Mouse (Mus musculus) hindbrain, embryonic 12.5 days (tissue): Measurements from ENCODE around the gene Lrrc7. TPM values are rescaled to one million over a fixed set of nuclear protein-coding genes. Genes with fewer than 3 reads are reported as not detected.

Experiments used
- ATAC-seq: fragments of 200-750 bp; cut with Nextera tagmentation; 2 replicates; pipeline ENCODE4 v1.8.0; 2017; ENCODE audit warnings: moderate TSS enrichment; ENCODE audit not compliant: low FRiP score
- H3K27ac ChIP-seq: fragments of 300-500 bp; sonication (generic); 2 replicates; pipeline ENCODE4 v1.5.1; 2016; ENCODE audit warnings: mild to moderate bottlenecking
- H3K27me3 ChIP-seq: fragments of 300-500 bp; sonication (generic); 2 replicates; pipeline ENCODE4 v1.6.1; 2016; ENCODE audit warnings: mild to moderate bottlenecking
- H3K36me3 ChIP-seq: fragments of 300-500 bp; sonication (generic); 2 replicates; pipeline ENCODE4 v1.6.1; 2016; ENCODE audit warnings: mild to moderate bottlenecking
- H3K4me1 ChIP-seq: fragments of 300-500 bp; sonication (generic); 2 replicates; pipeline ENCODE4 v1.6.1; 2016
- H3K4me2 ChIP-seq: fragments of 300-500 bp; sonication (generic); replicated peaks from 2 replicates; pipeline ENCODE4 v1.6.1; 2016; ENCODE audit warnings: mild to moderate bottlenecking
- H3K4me3 ChIP-seq: fragments of 300-500 bp; sonication (generic); 2 replicates; pipeline ENCODE4 v1.5.1; 2016; ENCODE audit warnings: mild to moderate bottlenecking
- H3K9ac ChIP-seq: fragments of 300-500 bp; sonication (generic); 2 replicates; pipeline ENCODE4 v1.6.1; 2016; ENCODE audit warnings: mild to moderate bottlenecking, moderate library complexity
- H3K9me3 ChIP-seq: fragments of 300-500 bp; sonication (generic); replicated peaks from 2 replicates; pipeline ENCODE4 v1.6.1; 2016; ENCODE audit warnings: mild to moderate bottlenecking
- WGBS: fragments of 180-500 bp; shearing (Covaris S2); methylation state at CpG from one replicate; pipeline ENCODE4 v1.1.7; 2016; 5-methylcytosine and 5-hydroxymethylcytosine counted together
- polyA plus RNA-seq: library from polyadenylated mRNA; unstranded; fragments of >200 nt; fragmentation: Nextera tagmentation; extraction: Ambion mirVana; gene quantifications from 2 replicates; pipeline ENCODE4 v1.2.1, GENCODE M21; 2016

The Lrrc7 gene
- polyA plus RNA-seq, 1 experiment from 2014 or later, result 4.3 TPM

DNA sequence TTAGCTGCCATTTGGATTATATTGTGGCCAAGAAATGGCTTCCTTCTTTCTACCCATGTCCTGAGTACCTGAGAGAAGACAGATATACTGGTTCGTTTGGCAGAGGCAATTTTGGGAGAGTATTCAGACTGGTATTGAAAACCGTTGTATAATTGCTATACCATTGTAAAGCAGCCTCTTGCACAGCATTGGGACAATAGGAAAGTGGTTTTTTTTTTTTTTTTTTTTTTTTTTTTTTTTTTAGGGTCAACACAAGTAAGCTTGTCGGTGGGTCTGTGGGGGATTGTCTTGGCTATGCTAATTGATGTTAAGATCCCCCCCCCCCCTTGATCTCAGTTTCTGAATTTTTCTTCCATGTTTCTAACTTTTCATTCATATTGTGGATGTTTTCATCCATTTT is 523.9 kb downstream of the Lrrc7 start:
- Histone ChIP-seq H3K9ac (no peak overlapping the region), H3K4me1 (peaks cover 20% of the 10 kb centered on the region), H3K4me2 (no peak overlapping the region), H3K27ac (no peak overlapping the region), H3K27me3 (no peaks in the 10 kb centered on the region), H3K9me3 (no peaks in the 10 kb centered on the region), H3K4me3 (no peak overlapping the region), H3K36me3 (no peaks in the 10 kb centered on the region)
- no peak for ATAC-seq
- 88% methylated on average over 3 of the region's 3 CpGs for WGBS

GRCm38 (mm10) chr3:158036329-158036988 is 525.6 kb downstream of the Lrrc7 start, which contains the start of the genes Srsf11 and Lrrc40:
Gene Srsf11 (minus strand): TSS chr3:158036639.
Gene Lrrc40 (plus strand): TSS chr3:158036662.
- H3K27me3 ChIP-seq, result no peaks in the 10 kb centered on the region
- peaks cover 25% of the 10 kb centered on the region for H3K4me1 ChIP-seq
- peak within 1 kb of the TSS; percentile 75 for H3K4me3 ChIP-seq
- H3K27ac ChIP-seq, result peak within 1 kb of the TSS; percentile 77
- no peaks in the 10 kb centered on the region for H3K9me3 ChIP-seq
- peak within 1 kb of the TSS; percentile 80 for H3K9ac ChIP-seq
- peak; percentile 95 for ATAC-seq
- peak within 1 kb of the TSS; percentile 65 for H3K4me2 ChIP-seq
- H3K36me3 ChIP-seq, result no peaks in the 10 kb centered on the region
- under 1% methylated on average over 55 of the region's 55 CpGs for WGBS

GRCm38 (mm10) chr3:158035866-158036265 is 526.2 kb downstream of the Lrrc7 start:
- 2% methylated on average over 11 of the region's 11 CpGs for WGBS
- Histone ChIP-seq H3K9ac (peak overlapping the region; percentile 80), H3K36me3 (no peaks in the 10 kb centered on the region), H3K4me2 (peak overlapping the region; percentile 59), H3K4me3 (peak overlapping the region; percentile 75), H3K27ac (peak overlapping the region; percentile 77; the same call in 1 of the 2 replicates), H3K27me3 (no peaks in the 10 kb centered on the region), H3K9me3 (no peaks in the 10 kb centered on the region), H3K4me1 (peaks cover 25% of the 10 kb centered on the region)
- ATAC-seq, result no peak
